Mouse (Mus musculus) left cerebral cortex, postnatal 4 days (tissue): ENCODE results near the gene Anks1b. TPM values are rescaled to one million over a fixed set of nuclear protein-coding genes. Genes with fewer than 3 reads are reported as not detected.
A peak's percentile ranks its signal among the peaks of the same experiment; 100 is the strongest.

Experiments
- DNase-seq: peaks from one replicate; pipeline ENCODE4 v3.0.0-alpha.2; 2022
- intact Hi-C: fragments of 180-260 bp; cut with DNase I; formaldehyde crosslinking; loops from one replicate; pipeline ENCODE4 v1.15.1; 2025
- total RNA-seq, 2 experiments: library from RNA; stranded (reverse); gene quantifications; 2 replicates each; pipeline ENCODE4 v1.2.3; 2021

The Anks1b gene
- total RNA-seq, 2 experiments from 2014 or later, result 214 to 231 TPM

DNA sequence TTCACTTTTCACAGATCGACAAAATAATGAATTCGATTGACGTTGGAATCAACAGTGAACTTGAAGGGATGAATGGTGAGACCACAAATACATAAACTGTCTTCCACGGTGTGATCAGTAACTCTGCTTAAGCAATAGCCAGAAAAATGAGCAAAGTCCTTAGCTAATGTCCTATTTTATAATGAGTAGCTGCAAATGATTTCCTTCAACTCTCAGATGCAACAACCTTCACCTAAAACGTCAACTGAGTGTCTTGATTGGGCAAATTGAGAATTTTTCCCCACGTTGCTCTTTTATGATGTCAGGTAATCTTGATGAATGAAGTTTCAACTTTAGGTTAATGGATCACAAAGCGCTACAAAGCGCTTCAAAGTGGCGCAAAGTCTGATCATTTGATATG is 639.5 kb downstream of the Anks1b start:
- DNase-seq, result no peak
- intact Hi-C loops, result no loop called here

DNA sequence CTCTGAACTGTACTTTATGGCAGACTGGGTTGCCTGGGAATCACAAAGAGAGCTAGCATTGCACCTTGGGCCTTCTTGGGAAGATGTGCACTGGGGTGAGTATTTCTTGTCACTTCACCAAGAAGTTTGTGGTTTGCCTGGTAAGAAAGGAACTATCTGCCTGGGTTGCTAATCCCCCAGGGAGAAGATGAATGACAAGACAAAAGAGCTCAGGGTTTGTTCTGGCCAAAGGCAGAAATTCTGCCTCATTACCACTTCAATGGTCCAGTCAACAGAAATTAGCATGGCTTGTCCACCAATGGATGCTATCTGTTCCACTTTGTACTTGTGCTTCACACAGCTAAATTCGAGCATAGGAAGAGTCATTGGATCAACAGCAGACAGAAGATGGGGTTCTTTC is 658.5 kb downstream of the Anks1b start:
- intact Hi-C loops, result no loop called here
- peak; percentile 2 for DNase-seq

DNA sequence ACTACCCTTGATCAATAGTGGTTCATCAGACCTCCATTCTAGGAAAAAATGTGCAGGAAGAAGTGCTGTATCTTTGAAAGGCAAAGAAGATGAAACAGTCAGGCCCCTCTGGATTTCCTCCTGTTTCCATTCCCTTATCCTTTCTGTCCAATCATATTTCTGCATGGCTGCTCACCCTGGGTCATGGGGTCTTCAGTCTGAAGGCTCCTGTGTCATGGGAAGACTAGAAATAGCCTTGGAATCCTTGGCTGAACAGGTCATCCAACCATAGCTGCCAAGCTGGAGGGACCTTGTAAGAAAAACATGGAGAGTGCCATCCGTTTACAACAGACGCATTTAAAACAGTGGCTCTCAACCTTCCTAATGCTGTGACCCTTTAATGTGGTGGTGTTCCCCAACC is 662.1 kb downstream of the Anks1b start:
- no peak for DNase-seq
- intact Hi-C loops, result no loop called here

DNA sequence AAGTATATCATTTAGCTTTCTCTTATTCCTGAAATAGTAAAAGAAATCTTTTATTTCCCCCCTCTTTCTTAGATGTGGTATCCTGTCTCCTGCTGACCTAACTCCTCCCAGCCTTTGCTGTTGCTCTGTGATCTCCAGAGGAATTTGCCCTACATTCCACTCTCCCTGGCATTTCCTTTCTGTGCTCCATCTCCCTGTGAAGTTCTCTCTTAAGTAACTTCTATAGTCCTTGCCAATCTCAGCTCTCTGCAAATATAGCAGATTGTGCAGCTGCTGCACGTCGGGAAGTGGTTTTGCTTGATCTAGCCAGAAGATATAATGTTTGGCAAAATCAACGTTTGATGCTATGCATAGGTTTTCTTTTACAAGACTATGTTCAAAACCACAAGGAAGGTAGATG is 673.3 kb downstream of the Anks1b start:
- intact Hi-C loops, result no loop called here
- DNase-seq, result no peak

DNA sequence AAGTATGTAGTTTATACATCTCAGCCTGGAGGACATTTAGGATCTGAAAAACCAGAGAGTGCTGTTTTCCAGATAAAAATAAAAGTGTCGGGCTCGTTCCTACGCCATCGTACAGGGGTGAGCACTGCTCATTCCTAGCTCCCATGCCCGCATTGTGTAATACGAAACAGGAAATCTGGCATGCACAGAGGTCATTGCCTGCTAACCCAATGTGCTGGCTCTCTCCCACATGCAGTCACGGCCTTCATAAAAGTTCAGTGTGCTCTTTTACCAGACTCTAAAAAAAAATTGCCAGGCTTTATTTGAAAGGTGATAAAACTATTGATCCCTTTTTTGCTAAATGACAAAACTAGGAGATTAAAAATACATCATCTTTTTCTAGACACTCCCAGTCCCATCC is 689.6 kb downstream of the Anks1b start:
- intact Hi-C loops, result no loop called here
- no peak for DNase-seq

DNA sequence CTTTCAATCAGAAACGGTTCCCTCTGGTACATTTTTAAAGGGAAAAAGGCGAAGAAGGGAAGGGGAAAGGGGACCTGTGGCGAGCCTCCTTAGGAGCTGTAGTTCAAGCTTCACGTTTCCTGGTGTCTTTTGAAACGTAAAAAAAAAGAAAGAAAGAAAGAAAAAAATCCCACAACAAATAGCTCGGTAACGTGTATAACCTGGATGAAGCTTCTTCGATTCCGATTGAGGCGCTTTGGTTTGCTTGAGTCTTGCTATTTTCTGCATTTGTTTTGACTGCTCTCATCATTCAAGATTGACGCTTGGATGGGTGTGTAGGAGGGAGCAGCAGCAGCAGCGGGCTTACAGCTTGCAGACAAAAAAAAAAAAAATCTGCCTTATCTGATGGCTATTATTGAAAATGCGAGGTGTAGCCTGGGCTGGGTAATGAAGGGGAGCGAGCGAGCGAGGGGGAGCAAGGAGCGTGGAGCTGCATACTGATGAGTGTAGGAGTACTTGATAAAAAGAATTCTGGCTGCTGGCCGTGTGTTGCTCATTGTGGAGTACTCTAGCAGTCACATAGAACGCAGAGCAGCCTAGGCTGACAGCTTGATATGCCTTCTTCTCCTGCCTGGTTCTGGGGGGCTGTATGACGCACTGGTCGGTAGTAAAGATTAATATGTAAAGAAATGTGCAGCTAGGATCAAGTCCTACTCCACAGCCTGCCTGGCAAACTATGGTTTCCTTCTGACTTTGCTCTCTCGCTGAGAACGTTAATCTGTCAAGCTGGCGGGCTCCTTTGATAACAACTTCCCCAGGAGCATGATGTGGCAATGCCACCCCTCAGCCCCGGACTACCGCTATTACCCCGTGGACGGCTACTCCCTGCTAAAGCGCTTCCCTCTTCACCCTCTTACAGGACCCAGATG is 703.1 kb downstream of the Anks1b start:
- intact Hi-C loops, result loop anchor here (5.0 kb wide), 2 partner anchors 84 to 111 kb away; no protein-coding TSS in a partner anchor
- DNase-seq, result peak; percentile 49

DNA sequence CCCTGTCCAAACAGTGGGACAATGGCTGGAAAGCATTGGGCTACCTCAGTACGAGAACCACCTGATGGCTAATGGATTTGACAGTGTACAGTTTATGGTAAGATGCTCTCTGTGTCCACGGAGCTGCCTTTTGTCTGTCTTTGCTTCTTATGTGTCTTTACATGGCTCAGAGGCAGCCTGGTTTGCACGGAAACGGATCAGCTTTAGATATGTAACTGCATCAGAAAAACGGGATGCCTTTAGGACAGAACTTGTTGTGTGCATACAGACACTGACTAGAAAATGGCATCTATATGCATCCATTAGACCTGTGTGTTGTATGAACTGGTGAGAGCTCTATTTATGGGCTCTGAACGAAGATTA is 703.8 kb downstream of the Anks1b start:
- intact Hi-C loops, result loop anchor here (5.0 kb wide), 2 partner anchors 85 to 110 kb away; no protein-coding TSS in a partner anchor
- DNase-seq, result no peak

DNA sequence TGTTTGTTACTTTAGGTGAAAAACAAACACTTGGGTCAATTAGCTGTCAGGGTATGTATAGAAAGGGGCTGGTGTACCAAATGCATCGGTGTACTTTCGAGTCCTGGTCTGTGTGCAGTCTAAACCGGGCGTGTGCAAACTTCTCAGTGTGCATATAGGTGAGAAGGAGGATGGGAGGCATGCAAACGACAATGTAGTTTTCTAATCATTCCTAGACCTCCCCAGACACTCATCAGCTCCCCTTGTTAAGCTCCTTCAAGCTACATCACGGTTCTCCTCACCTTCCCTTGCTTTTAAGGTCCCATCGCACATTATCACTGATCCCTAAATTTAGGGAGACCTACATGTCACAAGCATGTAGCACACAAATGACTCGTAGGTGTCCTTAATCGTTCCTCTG is 704.5 kb downstream of the Anks1b start:
- DNase-seq, result no peak
- intact Hi-C loops, result loop anchor here (5.0 kb wide), 2 partner anchors 85 to 110 kb away; no protein-coding TSS in a partner anchor

DNA sequence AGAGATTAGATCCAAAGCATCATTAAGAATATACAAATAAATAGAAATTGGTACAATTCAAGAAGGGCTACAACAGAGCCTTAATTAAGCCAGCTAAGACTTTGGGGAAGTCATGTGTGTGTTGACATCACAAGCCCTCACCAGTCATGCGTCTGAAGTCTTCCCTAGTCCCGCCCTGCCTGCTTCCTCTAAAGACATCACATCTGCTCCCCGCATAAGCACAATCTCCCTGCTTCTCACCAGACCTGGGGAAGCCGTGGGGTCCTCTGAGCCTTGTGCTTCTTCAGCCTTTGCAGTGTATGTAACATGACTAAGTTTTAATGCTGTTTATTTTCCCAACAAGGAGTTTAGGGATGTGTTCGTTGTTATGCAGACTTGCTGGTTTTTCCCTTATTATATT is 706.7 kb downstream of the Anks1b start:
- DNase-seq, result no peak
- intact Hi-C loops, result loop anchor here (5.0 kb wide), 2 partner anchors 88 to 107 kb away; no protein-coding TSS in a partner anchor

DNA sequence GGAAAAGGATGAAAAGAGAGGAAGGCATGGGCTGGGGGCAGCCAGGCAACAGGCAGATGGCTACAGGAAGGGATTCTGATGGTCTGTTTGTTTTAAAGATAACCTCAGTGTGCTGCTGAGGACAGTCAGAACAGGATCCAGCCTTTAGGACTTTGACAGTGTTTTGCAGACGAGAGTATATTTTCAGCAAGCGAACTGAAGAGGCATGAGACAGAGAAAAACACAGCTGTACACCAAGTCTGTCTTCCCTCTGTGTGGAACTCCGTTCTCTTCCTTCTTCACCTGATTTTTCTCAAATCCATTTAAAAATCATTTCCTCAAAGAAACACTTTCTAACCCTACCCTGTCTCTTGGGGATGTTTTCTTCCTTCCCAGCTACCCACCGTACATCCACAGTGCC is 710.7 kb downstream of the Anks1b start:
- DNase-seq, result no peak
- intact Hi-C loops, result no loop called here

DNA sequence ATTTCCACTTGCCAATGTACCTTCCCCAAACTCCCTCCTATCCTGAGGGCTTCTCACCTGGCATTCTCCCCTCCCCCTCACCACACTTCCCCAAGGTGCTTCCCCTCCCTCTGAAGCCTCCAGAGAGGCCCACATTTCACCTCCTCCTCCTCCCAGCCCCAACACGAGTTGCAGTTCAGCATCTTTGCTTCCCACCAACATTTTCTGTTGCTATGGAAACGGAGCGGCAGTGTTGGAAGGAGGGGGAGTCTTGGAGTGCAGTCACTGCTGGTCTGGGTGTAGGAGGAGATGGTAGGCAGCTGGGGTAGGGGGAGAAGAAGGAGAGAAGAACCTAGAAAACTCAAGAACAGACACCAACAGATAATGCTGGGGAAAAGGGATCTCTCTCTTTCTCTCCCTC is 722.8 kb downstream of the Anks1b start:
- no peak for DNase-seq

DNA sequence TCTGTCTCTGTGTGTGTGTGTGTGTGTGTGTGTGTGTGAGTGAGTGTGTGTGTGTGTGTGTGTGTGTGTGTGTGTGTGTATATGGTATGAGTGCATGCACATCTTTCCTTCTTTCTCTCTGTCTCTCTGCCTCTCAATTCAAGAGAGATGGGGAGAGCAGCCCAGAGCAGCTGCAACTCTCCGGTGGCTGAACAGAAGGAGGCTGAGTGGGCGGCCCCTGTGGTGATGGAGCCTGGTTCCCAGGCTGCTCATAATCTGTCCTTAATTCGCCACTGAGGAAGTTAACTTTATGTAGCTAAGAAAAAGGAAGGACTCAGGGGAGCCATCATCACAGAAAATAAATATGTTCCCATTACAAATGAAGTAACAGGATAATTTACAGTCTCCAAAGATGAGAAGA is 723.3 kb downstream of the Anks1b start:
- peak; percentile 42 for DNase-seq
- intact Hi-C loops, result no loop called here

More for the DNA sequence above, 722.8 kb downstream of the Anks1b start:
- intact Hi-C loops, result no loop called here

DNA sequence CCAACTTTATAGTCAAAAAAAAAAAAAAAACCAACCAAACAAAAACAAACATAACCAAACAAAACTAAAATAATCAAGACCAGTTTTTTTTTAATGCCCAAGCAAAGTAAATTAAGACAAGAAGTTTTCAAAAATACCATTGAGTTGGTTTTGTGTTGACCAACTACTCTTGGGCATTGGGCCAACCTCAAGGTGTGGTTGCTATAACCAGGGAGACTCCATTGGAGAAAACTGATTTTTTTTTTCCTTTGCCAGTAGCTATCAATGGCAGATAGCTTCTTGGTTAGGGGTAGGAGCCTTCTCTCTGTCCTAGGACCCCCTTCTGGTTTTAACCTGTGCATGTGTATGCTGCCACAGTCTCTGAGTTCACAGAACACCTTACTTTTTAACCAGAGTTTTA is 725.8 kb downstream of the Anks1b start:
- intact Hi-C loops, result no loop called here
- DNase-seq, result no peak

DNA sequence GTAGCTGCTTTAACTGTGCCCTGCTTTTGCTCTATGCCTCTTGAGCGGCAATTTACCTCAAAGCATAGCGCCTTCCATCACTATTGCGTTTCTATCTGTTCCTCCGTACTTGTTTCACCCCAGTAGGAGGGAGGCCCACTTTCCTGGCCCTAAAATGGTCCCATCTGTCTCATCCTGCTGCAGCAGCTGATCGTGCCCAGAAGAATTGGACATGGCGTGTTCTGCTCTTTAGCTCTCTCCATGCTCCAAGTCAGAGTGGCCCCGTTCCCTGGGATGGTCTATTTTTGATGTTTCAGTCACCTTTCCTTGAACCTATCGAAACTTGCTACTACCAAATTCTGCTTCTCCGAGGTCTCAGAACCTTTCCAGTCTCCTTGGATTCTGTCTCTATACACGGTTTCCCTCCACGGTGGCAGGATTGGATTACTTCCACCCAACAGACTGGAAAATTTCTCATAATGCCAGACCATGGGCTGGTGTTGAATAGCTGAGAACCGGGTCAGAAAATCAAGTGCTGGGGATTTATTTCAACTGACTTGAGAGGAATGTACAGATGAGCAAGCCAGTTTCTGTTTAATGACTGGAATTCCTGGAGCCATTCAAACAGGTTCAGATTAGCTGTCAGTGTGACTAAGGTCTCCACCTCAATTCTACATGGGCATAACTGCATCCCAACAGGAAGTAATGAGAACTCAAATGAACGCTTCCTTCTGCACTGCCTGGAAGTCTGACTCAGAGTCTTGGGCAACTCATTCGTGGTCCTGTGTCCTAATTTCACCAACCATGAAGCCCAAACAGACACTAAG is 726.6 kb downstream of the Anks1b start:
- intact Hi-C loops, result no loop called here
- DNase-seq, result peak; percentile 56

DNA sequence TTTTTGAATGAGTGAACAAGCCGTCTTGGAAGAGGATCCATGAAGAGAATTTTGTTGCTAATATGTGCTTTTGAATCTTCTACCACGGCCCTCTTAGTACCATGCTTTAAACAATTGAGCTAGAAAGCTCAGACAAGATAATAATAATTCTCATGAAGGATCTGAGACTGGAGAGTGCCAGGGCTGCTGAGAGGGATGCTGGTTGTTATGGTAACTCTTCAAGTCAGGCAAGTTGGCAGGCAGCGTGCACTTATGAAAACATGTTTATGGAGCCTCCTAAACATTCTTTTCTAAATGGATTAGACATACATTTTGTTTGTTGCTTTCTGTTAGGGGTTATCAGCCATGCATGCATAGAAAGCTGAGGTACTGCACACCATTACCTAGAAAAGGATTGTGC is 734.3 kb downstream of the Anks1b start:
- no peak for DNase-seq
- intact Hi-C loops, result no loop called here

DNA sequence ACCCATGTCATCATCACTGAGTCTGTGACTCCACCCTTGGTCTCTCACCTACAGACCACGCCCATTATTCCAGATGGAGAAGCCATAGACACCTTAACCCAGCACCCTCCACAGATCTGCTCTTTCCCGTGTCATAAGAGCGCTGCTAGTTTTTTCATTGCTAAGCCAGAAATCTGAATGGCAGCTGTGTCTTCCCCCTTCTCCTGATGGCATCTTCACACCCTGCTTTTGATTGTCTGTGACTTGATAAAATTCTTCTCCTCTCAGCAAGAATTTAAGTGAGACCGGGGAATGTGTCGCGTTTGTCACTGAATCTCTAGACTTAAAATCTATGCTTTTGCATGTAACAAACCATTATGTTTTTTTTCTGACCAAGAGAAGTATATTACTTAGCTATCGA is 736.1 kb downstream of the Anks1b start:
- intact Hi-C loops, result no loop called here
- no peak for DNase-seq

DNA sequence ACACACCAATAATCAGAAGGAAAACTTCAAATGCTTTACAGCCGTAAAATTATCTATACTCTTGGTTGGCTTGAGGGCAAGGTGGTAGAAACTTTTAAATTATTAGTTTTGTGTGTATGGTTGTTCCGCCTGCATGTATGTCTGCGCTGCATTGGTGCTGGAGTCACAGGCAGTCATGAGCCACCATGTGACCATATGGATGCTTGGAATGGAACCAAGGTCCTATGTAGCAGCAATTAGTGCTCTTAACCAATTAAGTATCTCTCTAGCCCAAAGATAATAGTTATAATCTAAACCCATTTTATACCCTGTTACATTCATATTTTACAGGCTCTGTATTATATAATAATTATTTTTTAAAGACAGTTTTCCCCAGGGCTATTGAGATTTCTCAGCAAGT is 739.7 kb downstream of the Anks1b start:
- intact Hi-C loops, result no loop called here
- no peak for DNase-seq

DNA sequence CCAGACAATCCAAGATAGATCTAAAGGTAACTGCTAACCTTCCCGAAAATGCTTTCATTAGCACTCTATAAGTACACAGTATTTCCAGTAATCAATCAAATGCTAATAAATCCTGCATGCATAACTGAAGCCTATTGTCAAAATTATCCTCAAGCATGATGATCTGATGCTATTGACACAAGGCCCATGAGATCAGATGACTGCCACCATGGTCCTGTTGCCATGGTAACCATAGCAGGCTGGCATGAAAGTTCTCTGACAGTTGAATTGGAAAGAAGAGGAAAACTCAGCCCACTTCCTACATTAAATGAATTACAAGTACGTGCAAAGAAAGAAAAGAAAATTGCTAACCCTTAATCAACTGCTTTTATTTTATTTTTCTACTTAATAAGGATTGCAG is 741.9 kb downstream of the Anks1b start:
- intact Hi-C loops, result no loop called here
- no peak for DNase-seq

DNA sequence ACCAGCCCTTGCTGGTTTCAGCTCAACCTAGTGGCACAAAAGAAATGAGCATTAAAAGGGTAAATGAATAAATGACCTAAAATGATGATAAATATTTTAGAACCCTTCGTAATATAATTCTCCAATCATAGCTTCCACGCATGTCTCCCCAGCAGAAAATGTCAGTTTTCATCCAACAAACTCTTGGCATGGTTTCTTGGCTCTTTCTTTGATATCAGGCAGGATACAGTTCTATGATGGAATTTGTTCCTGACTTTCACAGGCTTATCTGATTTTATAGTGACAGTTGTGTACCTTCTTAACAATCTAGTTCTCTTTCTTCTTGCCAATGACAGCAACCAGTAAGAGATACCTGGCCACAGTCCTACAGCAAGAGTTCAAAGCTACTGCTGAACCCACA is 743.3 kb downstream of the Anks1b start:
- intact Hi-C loops, result no loop called here

DNA sequence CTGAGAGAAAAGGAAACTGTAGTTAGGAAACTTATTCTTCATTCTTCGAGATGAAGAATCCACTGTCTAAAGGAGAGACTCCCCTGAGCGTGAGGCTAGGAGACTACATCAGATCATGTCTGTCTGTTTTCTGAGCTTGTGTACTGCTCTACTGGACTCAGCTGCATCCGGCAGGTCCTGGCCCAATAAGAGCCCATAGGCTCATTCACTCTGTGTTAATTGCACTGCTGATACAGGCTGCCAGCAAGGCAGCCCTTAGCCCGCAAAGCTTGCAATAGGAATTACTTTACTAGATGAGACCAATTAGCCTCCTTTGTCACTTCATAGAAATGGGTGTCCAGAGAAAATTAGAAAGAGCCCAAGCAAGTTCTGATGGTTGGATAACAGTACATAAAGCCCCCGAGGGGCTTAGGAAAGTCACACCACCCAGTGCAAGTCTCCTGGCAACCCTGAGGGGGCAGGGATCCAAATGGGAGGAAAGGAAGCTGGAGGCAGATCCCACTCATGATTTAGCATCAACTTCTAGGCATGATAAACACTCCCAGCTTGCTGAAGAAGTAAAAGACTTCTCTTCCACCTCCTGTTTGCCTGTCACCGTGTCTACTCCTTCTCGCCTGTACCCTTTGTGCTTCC is 744.5 kb downstream of the Anks1b start:
- intact Hi-C loops, result no loop called here
- no peak for DNase-seq

More for the DNA sequence above, 743.3 kb downstream of the Anks1b start:
- DNase-seq, result no peak

DNA sequence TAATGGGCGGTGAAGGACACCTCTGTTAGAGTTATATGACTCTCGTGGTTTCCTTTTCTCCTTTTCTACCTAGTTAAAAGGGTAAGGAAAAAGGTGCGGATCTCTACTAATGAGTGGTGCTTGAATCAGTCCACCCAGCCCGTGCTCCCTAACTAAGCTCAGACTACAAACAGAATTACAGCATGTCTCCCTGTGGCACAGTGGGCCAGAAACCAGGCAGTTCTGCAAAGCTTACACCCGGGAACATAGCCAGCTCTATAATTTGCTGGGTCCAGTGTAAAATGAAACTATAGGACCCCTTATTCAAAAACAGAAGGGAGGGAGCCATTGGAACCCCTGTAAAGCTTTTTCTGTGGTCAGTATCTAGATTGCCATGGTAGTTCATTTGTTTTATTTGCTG is 754.2 kb downstream of the Anks1b start:
- intact Hi-C loops, result no loop called here
- DNase-seq, result no peak
